Mouse (Mus musculus) CH12.LX (cell line): ENCODE data around the gene Ttpal. TPM values are rescaled to one million over a fixed set of nuclear protein-coding genes. Genes with fewer than 3 reads are reported as not detected.

ENCODE experiments used
- DNase-seq: peaks from one replicate; pipeline ENCODE4 v3.0.0-alpha.2; 2013; ENCODE audit errors: extremely low read depth
- H3K27ac ChIP-seq: 2 replicates; pipeline ENCODE4 v1.5.1; 2012; ENCODE audit warnings: low read depth, mild to moderate bottlenecking, control low read depth, moderate library complexity; ENCODE audit not compliant: insufficient read depth
- H3K27me3 ChIP-seq: replicated peaks from 2 replicates; pipeline ENCODE3; 2012; ENCODE audit warnings: inconsistent platforms
- H3K36me3 ChIP-seq, 2 experiments: replicated peaks in 1 of 2; 2 replicates each; pipeline versions ENCODE3 to v1.6.1; 2012; ENCODE audit warnings: inconsistent platforms in 1 of 2, low read length in 1 of 2, mild to moderate bottlenecking in 1 of 2, mixed read lengths in 1 of 2, moderate library complexity in 1 of 2; ENCODE audit not compliant: control insufficient read depth in 1 of 2, insufficient read depth in 1 of 2
- H3K4me1 ChIP-seq, 2 experiments: 2 replicates each; pipeline ENCODE4 v1.6.1; 2012; ENCODE audit warnings: inconsistent platforms in 1 of 2, moderate library complexity in 1 of 2; ENCODE audit not compliant: insufficient read depth in 2 of 2, control insufficient read depth in 1 of 2
- H3K4me2 ChIP-seq: 2 replicates; pipeline ENCODE4 v1.6.1; 2012; ENCODE audit warnings: low read depth, mild to moderate bottlenecking, control low read depth; ENCODE audit not compliant: poor library complexity, insufficient read depth, severe bottlenecking
- H3K4me3 ChIP-seq, 3 experiments: fragments of 150-350 bp in 1 of 3; sonication (generic) in 1 of 3; replicated peaks in 1 of 3; 2 replicates each; pipeline versions ENCODE3 to v1.5.1; 2011 to 2012; ENCODE audit warnings: low read depth in 2 of 3, low read length in 2 of 3, mild to moderate bottlenecking in 2 of 3, moderate library complexity in 2 of 3, control low read depth in 1 of 3, improper control_type of control experiment in 1 of 3, inconsistent platforms in 1 of 3, mixed read lengths in 1 of 3; ENCODE audit not compliant: poor library complexity in 1 of 3
- H3K79me2 ChIP-seq: replicated peaks from 2 replicates; pipeline ENCODE4 v1.6.1; 2012; ENCODE audit warnings: mild to moderate bottlenecking, moderate library complexity; ENCODE audit not compliant: control insufficient read depth, poor library complexity, insufficient read depth, severe bottlenecking; ENCODE audit errors: extremely low read depth
- H3K9ac ChIP-seq: 2 replicates; pipeline ENCODE4 v1.6.1; 2012; ENCODE audit warnings: low read depth, mild to moderate bottlenecking, control low read depth, moderate library complexity; ENCODE audit not compliant: insufficient read depth
- H3K9me3 ChIP-seq: replicated peaks from 2 replicates; pipeline ENCODE3; 2012; ENCODE audit warnings: low read length, inconsistent platforms, mixed read lengths
- BHLHE40 ChIP-seq: IDR thresholded peaks from 2 replicates; pipeline ENCODE4 v1.6.1; 2011; ENCODE audit warnings: mild to moderate bottlenecking, low read depth, low read length, improper control_type of control experiment
- CTCF ChIP-seq, 2 experiments: IDR thresholded peaks in 1 of 2; conservative IDR thresholded peaks in 1 of 2; 2 replicates each; pipeline ENCODE4 v1.5.1; 2011 to 2012; ENCODE audit warnings: low read depth in 2 of 2, low read length in 2 of 2, improper control_type of control experiment in 1 of 2, inconsistent platforms in 1 of 2, mild to moderate bottlenecking in 1 of 2, moderate library complexity in 1 of 2
- E2F4 ChIP-seq: IDR thresholded peaks from 2 replicates; pipeline ENCODE4 v1.6.1; 2011; ENCODE audit warnings: low read depth, low read length, improper control_type of control experiment; ENCODE audit not compliant: insufficient replicate concordance
- ELF1 ChIP-seq: IDR thresholded peaks from 2 replicates; pipeline ENCODE4 v1.6.1; 2014; ENCODE audit warnings: low read depth, mild to moderate bottlenecking, inconsistent platforms, low read length, improper control_type of control experiment
- EP300 ChIP-seq: IDR thresholded peaks from 2 replicates; pipeline ENCODE4 v1.6.1; 2011; ENCODE audit warnings: low read length, improper control_type of control experiment
- ETS1 ChIP-seq: conservative IDR thresholded peaks from 2 replicates; pipeline ENCODE4 v1.6.1; 2012; ENCODE audit warnings: low read depth, mild to moderate bottlenecking, inconsistent platforms, low read length, improper control_type of control experiment, moderate library complexity
- GABPA ChIP-seq: IDR thresholded peaks from 2 replicates; pipeline ENCODE4 v1.6.1; 2012; ENCODE audit warnings: low read depth, low read length, improper control_type of control experiment, inconsistent platforms; ENCODE audit not compliant: insufficient replicate concordance
- IRF4 ChIP-seq: IDR thresholded peaks from 2 replicates; pipeline ENCODE4 v1.6.1; 2014; ENCODE audit warnings: low read depth, mild to moderate bottlenecking, inconsistent platforms, low read length, improper control_type of control experiment
- MAZ ChIP-seq: IDR thresholded peaks from 2 replicates; pipeline ENCODE4 v1.6.1; 2012; ENCODE audit warnings: low read depth, mild to moderate bottlenecking, inconsistent platforms, low read length, improper control_type of control experiment, moderate library complexity
- MEF2A ChIP-seq: IDR thresholded peaks from 2 replicates; pipeline ENCODE4 v1.6.1; 2014; ENCODE audit warnings: low read depth, mild to moderate bottlenecking, inconsistent platforms, low read length, improper control_type of control experiment, borderline replicate concordance
- MYC ChIP-seq: IDR thresholded peaks from 2 replicates; pipeline ENCODE4 v1.6.1; 2011; ENCODE audit warnings: low read depth, mild to moderate bottlenecking, improper control_type of control experiment, low read length
- NELFE ChIP-seq: IDR thresholded peaks from 2 replicates; pipeline ENCODE4 v1.6.1; 2011; ENCODE audit warnings: low read depth, low read length, improper control_type of control experiment
- PAX5 ChIP-seq: IDR thresholded peaks from 2 replicates; pipeline ENCODE4 v1.6.1; 2012; ENCODE audit warnings: low read length, inconsistent platforms, mixed read lengths
- RAD21 ChIP-seq: IDR thresholded peaks from 2 replicates; pipeline ENCODE4 v1.6.1; 2011; ENCODE audit warnings: low read depth, mild to moderate bottlenecking, low read length, improper control_type of control experiment, moderate library complexity
- RCOR1 ChIP-seq: conservative IDR thresholded peaks from 2 replicates; pipeline ENCODE4 v1.6.1; 2012; ENCODE audit warnings: low read depth, mild to moderate bottlenecking, inconsistent platforms, low read length, improper control_type of control experiment
- SMC3 ChIP-seq: IDR thresholded peaks from 2 replicates; pipeline ENCODE4 v1.6.1; 2011; ENCODE audit warnings: low read depth, low read length, improper control_type of control experiment
- TCF12 ChIP-seq: IDR thresholded peaks from 2 replicates; pipeline ENCODE4 v1.6.1; 2014; ENCODE audit warnings: low read depth, mild to moderate bottlenecking, inconsistent platforms, low read length, improper control_type of control experiment
- UBTF ChIP-seq: IDR thresholded peaks from 2 replicates; pipeline ENCODE4 v1.6.1; 2012; ENCODE audit warnings: low read depth, mild to moderate bottlenecking, inconsistent platforms, low read length, improper control_type of control experiment, moderate library complexity
- USF1 ChIP-seq: IDR thresholded peaks from 2 replicates; pipeline ENCODE4 v1.6.1; 2014; ENCODE audit warnings: low read depth, mild to moderate bottlenecking, inconsistent platforms, low read length, improper control_type of control experiment
- ZKSCAN1 ChIP-seq: IDR thresholded peaks from 2 replicates; pipeline ENCODE4 v1.6.1; 2012; ENCODE audit warnings: low read depth, inconsistent platforms, low read length, improper control_type of control experiment, borderline replicate concordance
- ZMIZ1 ChIP-seq: IDR thresholded peaks from 2 replicates; pipeline ENCODE4 v1.6.1; 2012; ENCODE audit warnings: low read depth, mild to moderate bottlenecking, inconsistent platforms, low read length, improper control_type of control experiment
- ZNF384 ChIP-seq: IDR thresholded peaks from 2 replicates; pipeline ENCODE4 v1.6.1; 2012; ENCODE audit warnings: low read depth, low read length, improper control_type of control experiment, inconsistent platforms
- dilution Hi-C: fragments of 300-500 bp; cut with MboI; formaldehyde crosslinking; loops from 2 replicates; pipeline ENCODE4 v1.14.3; 2020; ENCODE audit warnings: low sequenced_read_pairs; ENCODE audit not compliant: extremely low pct_unique_long_range_greater_than_20kb, extremely low pct_ligation_motif_present
- in situ Hi-C: fragments of 300-500 bp; cut with MboI; formaldehyde crosslinking; loops from 3 replicates; pipeline ENCODE4 v1.14.3; 2019; ENCODE audit warnings: low sequenced_read_pairs, low pct_ligation_motif_present, low pct_unique_long_range_greater_than_20kb, mixed read lengths
- polyA plus RNA-seq: library from polyadenylated mRNA; unstranded; fragments of >175 nt; gene quantifications from 2 replicates; pipeline ENCODE4 v1.2.1, GENCODE M21; 2012; ENCODE audit warnings: low read depth; ENCODE audit not compliant: insufficient read length
- total RNA-seq, 2 experiments: library from RNA; depleted of rRNA; stranded (reverse); fragments of 300-350 nt in 1 of 2; fragments of >200 nt in 1 of 2; gene quantifications; 2 replicates each; pipeline ENCODE4 v1.2.3; 2012 to 2014

The Ttpal gene
- total and polyA plus RNA-seq, 3 experiments = 21.9 to 38.9 (median 25.7) TPM

DNA sequence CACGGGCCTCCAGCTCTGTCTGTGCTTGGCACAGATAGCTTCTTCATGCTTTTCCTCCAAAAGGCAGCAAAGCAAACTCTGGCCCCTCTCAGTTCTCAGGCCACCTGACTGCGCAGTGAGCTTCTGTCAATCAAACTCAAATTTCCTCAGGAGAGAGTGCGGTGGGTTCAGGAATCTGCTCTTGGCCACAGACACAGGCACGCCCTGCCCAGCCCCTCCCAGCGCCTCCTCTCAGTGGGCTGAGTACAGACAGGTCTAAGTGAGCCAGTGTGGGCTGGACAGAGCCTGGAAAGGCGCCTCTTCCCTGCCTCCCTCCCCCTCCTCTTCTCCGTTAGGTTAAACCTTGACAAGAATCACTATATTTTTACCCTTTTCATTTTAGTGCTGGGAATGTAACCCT is 5.9 kb downstream of the Ttpal start:
- peaks cover 14 to 61% of the 10 kb centered on the region in 2 experiments for H3K4me1 ChIP-seq
- H3K4me3 ChIP-seq = no peak overlapping the region
- H3K9ac ChIP-seq = no peak overlapping the region
- H3K27ac ChIP-seq = no peak overlapping the region
- in situ Hi-C loops = loop anchor here (5.0 kb wide), 1 partner anchor 109 kb away; no protein-coding TSS in a partner anchor
- H3K36me3 ChIP-seq = peaks cover 45 to 77% of the 10 kb centered on the region in 2 experiments
- no peak overlapping the region for H3K4me2 ChIP-seq
- DNase-seq = no peak
- TF ChIP-seq GABPA (no peak), UBTF (no peak), TCF12 (no peak), USF1 (no peak)
- dilution Hi-C loops = no loop called here
- no peaks in the 10 kb centered on the region for H3K9me3 ChIP-seq
- no peaks in the 10 kb centered on the region for H3K27me3 ChIP-seq
- peaks cover 31% of the 10 kb centered on the region for H3K79me2 ChIP-seq

DNA sequence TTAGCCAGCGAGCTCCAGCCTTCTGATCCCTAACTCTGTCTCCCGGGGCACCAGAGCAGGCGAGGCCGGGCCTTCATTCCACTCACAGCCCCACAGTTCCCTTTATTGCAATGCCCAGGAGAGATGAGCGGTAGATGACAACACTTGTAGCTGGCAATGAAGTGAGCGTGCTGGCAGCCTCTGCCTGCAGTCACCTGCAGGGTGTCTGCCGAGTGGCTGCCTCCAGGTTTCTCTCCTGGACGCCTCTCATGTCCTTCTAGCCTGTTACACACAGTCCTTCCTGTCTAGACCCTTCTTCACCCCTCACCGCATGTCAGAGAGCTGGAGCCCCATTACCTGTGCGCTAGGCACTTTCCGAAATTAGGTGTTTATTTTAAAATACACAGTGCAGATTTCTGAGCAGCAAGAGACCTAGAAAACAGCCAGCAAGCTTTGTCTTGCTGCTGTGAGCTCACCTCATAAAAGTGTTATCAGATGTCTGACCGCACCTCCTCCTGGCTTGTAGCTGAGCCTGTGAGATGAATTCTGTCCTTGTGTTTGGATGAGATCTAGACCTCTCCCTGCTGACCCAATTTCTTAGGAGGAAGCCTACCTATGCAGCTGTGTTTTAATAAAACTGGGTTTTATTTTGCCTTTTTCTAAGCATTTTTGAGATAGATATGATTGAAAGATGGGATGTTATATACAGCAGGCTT is 7.3 kb downstream of the Ttpal start:
- Histone ChIP-seq H3K36me3 (peaks cover 58 to 90% of the 10 kb centered on the region in 2 experiments), H3K79me2 (peaks cover 18% of the 10 kb centered on the region), H3K4me2 (no peak overlapping the region), H3K9me3 (peaks cover 4% of the 10 kb centered on the region), H3K4me3 (no peak overlapping the region), H3K9ac (no peak overlapping the region), H3K27me3 (no peaks in the 10 kb centered on the region), H3K4me1 (peaks cover 9 to 50% of the 10 kb centered on the region in 2 experiments; a peak in 3 of 4 replicates), H3K27ac (no peak overlapping the region)
- dilution Hi-C loops = no loop called here
- in situ Hi-C loops = loop anchor here (5.0 kb wide), 1 partner anchor 108 kb away; no protein-coding TSS in a partner anchor
- DNase-seq = no peak
- TF ChIP-seq MYC (no peak), UBTF (no peak), IRF4 (no peak), CTCF (conservative IDR thresholded peaks at IDR 0.05 in 1 of 2, IDR thresholded peaks at IDR 0.05 in 1 of 2; ENCODE audit: low read depth in 2 of 2, low read length in 2 of 2) (no peak), ELF1 (no peak), RAD21 (no peak), SMC3 (no peak), NELFE (no peak), ZMIZ1 (no peak), E2F4 (no peak), BHLHE40 (no peak), MAZ (no peak), GABPA (no peak), PAX5 (no peak), RCOR1 (no peak), EP300 (no peak), ETS1 (no peak), ZNF384 (no peak), ZKSCAN1 (no peak), MEF2A (no peak)
